Mouse (Mus musculus): ENCODE measurements around the gene Cited4.

- TF ChIP-seq CTCF (IDR thresholded peaks at IDR 0.05; ENCODE audit: borderline replicate concordance, insufficient read depth, low read length) (no peak), POLR2A (IDR thresholded peaks at IDR 0.05; ENCODE audit: low read depth, low read length) (no peak)
Measured at GRCm38 (mm10) chr4:120673606-120674005, 7.2 kb downstream of the Cited4 start.

Measured in embryonic fibroblast, embryonic 13.5 days (primary cell).